Mouse (Mus musculus) forebrain, embryonic 12.5 days (tissue): ENCODE data around the gene Fbxw5. TPM values are rescaled to one million over a fixed set of nuclear protein-coding genes. Genes with fewer than 3 reads are reported as not detected.
A peak's percentile ranks its signal among the peaks of the same experiment; 100 is the strongest.
"Not testable (repeated sequence)": the region's sequence is repeated elsewhere in the genome, so short reads cannot be mapped to it uniquely, and the experiment has no call there.

Experiments
- ATAC-seq: fragments of 200-750 bp; cut with Nextera tagmentation; 2 replicates; pipeline ENCODE4 v1.8.0; 2017; ENCODE audit warnings: moderate TSS enrichment; ENCODE audit not compliant: low FRiP score
- H3K27ac ChIP-seq: fragments of 300-500 bp; sonication (generic); 2 replicates; pipeline ENCODE4 v1.5.1; 2016; ENCODE audit warnings: mild to moderate bottlenecking
- H3K27me3 ChIP-seq: fragments of 300-500 bp; sonication (generic); 2 replicates; pipeline ENCODE4 v1.6.1; 2016; ENCODE audit warnings: mild to moderate bottlenecking
- H3K36me3 ChIP-seq: fragments of 300-500 bp; sonication (generic); replicated peaks from 2 replicates; pipeline ENCODE4 v1.6.1; 2016; ENCODE audit warnings: mild to moderate bottlenecking
- H3K4me1 ChIP-seq: fragments of 300-500 bp; sonication (generic); 2 replicates; pipeline ENCODE4 v1.6.1; 2016
- H3K4me2 ChIP-seq: fragments of 300-500 bp; sonication (generic); 2 replicates; pipeline ENCODE4 v1.6.1; 2016; ENCODE audit warnings: mild to moderate bottlenecking, moderate library complexity
- H3K4me3 ChIP-seq: fragments of 300-500 bp; sonication (generic); replicated peaks from 2 replicates; pipeline ENCODE4 v1.5.1; 2016; ENCODE audit warnings: mild to moderate bottlenecking
- H3K9ac ChIP-seq: fragments of 300-500 bp; sonication (generic); 2 replicates; pipeline ENCODE4 v1.6.1; 2016; ENCODE audit warnings: mild to moderate bottlenecking
- H3K9me3 ChIP-seq: fragments of 300-500 bp; sonication (generic); 2 replicates; pipeline ENCODE4 v1.6.1; 2016
- WGBS: fragments of 180-500 bp; shearing (Covaris S2); methylation state at CpG from one replicate; pipeline ENCODE4 v1.1.7; 2016; 5-methylcytosine and 5-hydroxymethylcytosine counted together
- polyA plus RNA-seq: library from polyadenylated mRNA; unstranded; fragments of >200 nt; fragmentation: Nextera tagmentation; extraction: Ambion mirVana; gene quantifications from 2 replicates; pipeline ENCODE4 v1.2.1, GENCODE M21; 2016

The Fbxw5 gene
- polyA plus RNA-seq, 1 experiment from 2014 or later: 102 TPM

- H3K9ac ChIP-seq: peak overlapping the region; percentile 76
- H3K27ac ChIP-seq: peak overlapping the region; percentile 66
- no peaks in the 10 kb centered on the region; the same call in 1 of the 2 replicates for H3K36me3 ChIP-seq
- WGBS: 9% methylated on average over 43 of the region's 43 CpGs
- H3K4me2 ChIP-seq: peak overlapping the region; percentile 79
- no peaks in the 10 kb centered on the region for H3K9me3 ChIP-seq
- H3K27me3 ChIP-seq: no peaks in the 10 kb centered on the region
- peak; percentile 70 for ATAC-seq
- peaks cover 16% of the 10 kb centered on the region for H3K4me1 ChIP-seq
- H3K4me3 ChIP-seq: peak overlapping the region; percentile 70
Observed at GRCm38 (mm10) chr2:25545996-25546810, 45.7 kb downstream of the Fbxw5 start.

- Histone ChIP-seq H3K27ac (peak within 1 kb of the TSS; percentile 66), H3K9ac (peak within 1 kb of the TSS; percentile 76), H3K4me3 (peak within 1 kb of the TSS; percentile 70), H3K4me2 (peak within 1 kb of the TSS; percentile 79), H3K27me3 (no peaks in the 10 kb centered on the region), H3K4me1 (peaks cover 16% of the 10 kb centered on the region), H3K9me3 (no peaks in the 10 kb centered on the region), H3K36me3 (no peaks in the 10 kb centered on the region; the same call in 1 of the 2 replicates)
- WGBS: 3% methylated on average over 48 of the region's 48 CpGs
- ATAC-seq: peak; percentile 99
Observed at GRCm38 (mm10) chr2:25546811-25547491, 46.4 kb downstream of the Fbxw5 start, which contains the start of gene Traf2. TSS of gene Traf2 (minus strand) at chr2:25546940.

- Histone ChIP-seq H3K36me3 (no peaks in the 10 kb centered on the region), H3K4me1 (peaks cover 16% of the 10 kb centered on the region), H3K9ac (no peak overlapping the region), H3K27ac (no peak overlapping the region), H3K9me3 (no peaks in the 10 kb centered on the region), H3K4me2 (no peak overlapping the region), H3K27me3 (no peaks in the 10 kb centered on the region), H3K4me3 (no peak overlapping the region)
- no peak for ATAC-seq
- 84% methylated on average over 9 of the region's 9 CpGs for WGBS
Observed at GRCm38 (mm10) chr2:25549021-25549991, 48.8 kb downstream of the Fbxw5 start.

- Histone ChIP-seq H3K4me3 (no peak overlapping the region), H3K36me3 (no peaks in the 10 kb centered on the region), H3K4me1 (peaks cover 3% of the 10 kb centered on the region), H3K4me2 (no peak overlapping the region), H3K27me3 (no peaks in the 10 kb centered on the region), H3K9ac (no peak overlapping the region), H3K9me3 (no peaks in the 10 kb centered on the region), H3K27ac (no peak overlapping the region)
- 37% methylated on average over 5 of the region's 5 CpGs for WGBS
- ATAC-seq: no peak
Observed at GRCm38 (mm10) chr2:25551186-25551585, 50.6 kb downstream of the Fbxw5 start.

GRCm38 (mm10) chr2:25553171-25553786 lies 52.7 kb downstream of the Fbxw5 start:
- H3K4me2 ChIP-seq, H3K9me3 ChIP-seq, H3K4me1 ChIP-seq, H3K27ac ChIP-seq, H3K9ac ChIP-seq, H3K36me3 ChIP-seq, H3K27me3 ChIP-seq, H3K4me3 ChIP-seq, ATAC-seq: not testable (repeated sequence)
- 87% methylated on average over 4 of the region's 4 CpGs for WGBS

Other genes starting within 250 kb of the Fbxw5 start
- 17.6 and 18.1 TPM in 2 replicates for gene Tmem203, start 245.3 kb upstream of the Fbxw5 start, polyA plus RNA-seq
- 9.3 and 10.0 TPM in 2 replicates for gene Tprn, start 238.1 kb upstream of the Fbxw5 start, polyA plus RNA-seq
- gene Ssna1, start 228.3 kb upstream of the Fbxw5 start, polyA plus RNA-seq: 207 and 224 TPM in 2 replicates
- 134 and 141 TPM in 2 replicates for gene Anapc2, start 228.3 kb upstream of the Fbxw5 start, polyA plus RNA-seq
- not detected in 2 replicates for gene Tmem210, start 212.6 kb upstream of the Fbxw5 start, polyA plus RNA-seq
- gene Lrrc26, start 210.8 kb upstream of the Fbxw5 start, polyA plus RNA-seq: not detected in 2 replicates
- gene Grin1, start 181.6 kb upstream of the Fbxw5 start, polyA plus RNA-seq: 2.2 and 5.6 TPM in 2 replicates
- 74.8 and 80.8 TPM in 2 replicates for gene Man1b1, start 168.4 kb upstream of the Fbxw5 start, polyA plus RNA-seq
- 18.0 and 19.9 TPM in 2 replicates for gene Dpp7, start 144.4 kb upstream of the Fbxw5 start, polyA plus RNA-seq
- 4.0 and 4.3 TPM in 2 replicates for gene Uap1l1, start 135.1 kb upstream of the Fbxw5 start, polyA plus RNA-seq
- gene Sapcd2, start 128.4 kb upstream of the Fbxw5 start, polyA plus RNA-seq: 60.8 and 67.8 TPM in 2 replicates
- 0.22 TPM in 1 of 2 replicates, not detected in the other for gene Entpd2, start 104.9 kb upstream of the Fbxw5 start, polyA plus RNA-seq
- gene Npdc1, start 101.4 kb upstream of the Fbxw5 start, polyA plus RNA-seq: 192 and 198 TPM in 2 replicates
- 0.14 TPM in 1 of 2 replicates, not detected in the other for gene Fut7, start 77.5 kb upstream of the Fbxw5 start, polyA plus RNA-seq
- gene Abca2, start 72.0 kb upstream of the Fbxw5 start, polyA plus RNA-seq: 10.9 and 12.5 TPM in 2 replicates
- 1.1 and 2.0 TPM in 2 replicates for gene Clic3, start 43.9 kb upstream of the Fbxw5 start, polyA plus RNA-seq
- gene Paxx, start 39.7 kb upstream of the Fbxw5 start, polyA plus RNA-seq: 34.5 and 39.1 TPM in 2 replicates
- 0.69 and 1.3 TPM in 2 replicates for gene Ptgds, start 30.7 kb upstream of the Fbxw5 start, polyA plus RNA-seq
- not detected in 2 replicates for gene Lcn12, start 6.8 kb upstream of the Fbxw5 start, polyA plus RNA-seq
- gene C8g, start 969 bp downstream of the Fbxw5 start, polyA plus RNA-seq: 4.7 and 5.4 TPM in 2 replicates
- gene Traf2, start 46.2 kb downstream of the Fbxw5 start, polyA plus RNA-seq: 33.8 and 36.8 TPM in 2 replicates
- 332 and 360 TPM in 2 replicates for gene Edf1, start 57.1 kb downstream of the Fbxw5 start, polyA plus RNA-seq
- 5.2 and 5.9 TPM in 2 replicates for gene Mamdc4, start 74.1 kb downstream of the Fbxw5 start, polyA plus RNA-seq
- gene Phpt1, start 74.5 kb downstream of the Fbxw5 start, polyA plus RNA-seq: 154 and 158 TPM in 2 replicates
- gene Ajm1, start 81.0 kb downstream of the Fbxw5 start, polyA plus RNA-seq: 0.91 and 1.5 TPM in 2 replicates
- 76.6 and 76.8 TPM in 2 replicates for gene Rabl6, start 107.8 kb downstream of the Fbxw5 start, polyA plus RNA-seq
- 0.22 and 0.23 TPM in 2 replicates for gene Ccdc183, start 116.9 kb downstream of the Fbxw5 start, polyA plus RNA-seq
- 13.2 and 13.4 TPM in 2 replicates for gene Tmem141, start 121.3 kb downstream of the Fbxw5 start, polyA plus RNA-seq
- gene Fcna, start 127.3 kb downstream of the Fbxw5 start, polyA plus RNA-seq: 0.83 and 0.88 TPM in 2 replicates
- gene Lcn8, start 152.4 kb downstream of the Fbxw5 start, polyA plus RNA-seq: not detected in 2 replicates
- gene Lcn5, start 157.2 kb downstream of the Fbxw5 start, polyA plus RNA-seq: not detected in 2 replicates
- not detected in 2 replicates for gene Lcn6, start 176.0 kb downstream of the Fbxw5 start, polyA plus RNA-seq
- not detected in 2 replicates for gene Lcn10, start 182.0 kb downstream of the Fbxw5 start, polyA plus RNA-seq
- not detected in 2 replicates for gene Obp2a, start 199.3 kb downstream of the Fbxw5 start, polyA plus RNA-seq
- gene Bmyc, start 206.0 kb downstream of the Fbxw5 start, polyA plus RNA-seq: 81.0 and 81.8 TPM in 2 replicates
- not detected in 2 replicates for gene Obp2b, start 236.3 kb downstream of the Fbxw5 start, polyA plus RNA-seq